Mouse (Mus musculus) 3134 (cell line): ENCODE data around the gene Dido1.
"Not testable (repeated sequence)": the region's sequence is repeated elsewhere in the genome, so short reads cannot be mapped to it uniquely, and the experiment has no call there.

Source experiments
- DNase-seq: peaks from one replicate; pipeline ENCODE4 v3.0.0-alpha.2; 2011; ENCODE audit warnings: low spot score; ENCODE audit not compliant: insufficient read length; ENCODE audit errors: extremely low read depth

Dido1 gene

GRCm38 (mm10) chr2:180724585-180725413 is 15.0 kb upstream of the Dido1 start, which contains the start of gene Slc17a9:
Gene Slc17a9, plus strand, starts transcription at chr2:180725263.
- DNase-seq, result no peak

GRCm38 (mm10) chr2:180723865-180724264 is 14.1 kb upstream of the Dido1 start:
- no peak for DNase-seq

GRCm38 (mm10) chr2:180722748-180723147 is 12.9 kb upstream of the Dido1 start:
- not testable (repeated sequence) for DNase-seq

GRCm38 (mm10) chr2:180712037-180712689 is 2.4 kb upstream of the Dido1 start:
- DNase-seq, result no peak

- DNase-seq, result no peak
These were observed 1.7 kb upstream of the Dido1 start for GRCm38 (mm10) chr2:180711527-180711926.

- peak; percentile 61 for DNase-seq
These were observed 717 bp upstream of the Dido1 start for GRCm38 (mm10) chr2:180710276-180711155.

- DNase-seq, result no peak
These were observed 526 bp downstream of the Dido1 start for GRCm38 (mm10) chr2:180709023-180709922.

GRCm38 (mm10) chr2:180705975-180706374 is 3.8 kb downstream of the Dido1 start:
- DNase-seq, result no peak

- DNase-seq, result no peak
These were observed 4.7 kb downstream of the Dido1 start for GRCm38 (mm10) chr2:180705066-180705465.

GRCm38 (mm10) chr2:180704591-180704990 is 5.2 kb downstream of the Dido1 start:
- no peak for DNase-seq

GRCm38 (mm10) chr2:180703645-180704359 is 6.0 kb downstream of the Dido1 start:
- DNase-seq, result no peak

GRCm38 (mm10) chr2:180703175-180703574 is 6.6 kb downstream of the Dido1 start:
- no peak for DNase-seq

GRCm38 (mm10) chr2:180702701-180703149 is 7.1 kb downstream of the Dido1 start:
- DNase-seq, result peak; percentile 51

- peak; percentile 88 for DNase-seq
These were observed 7.8 kb downstream of the Dido1 start for GRCm38 (mm10) chr2:180701767-180702621.

GRCm38 (mm10) chr2:180701053-180701766 is 8.6 kb downstream of the Dido1 start:
- no peak for DNase-seq

GRCm38 (mm10) chr2:180700457-180700856 is 9.3 kb downstream of the Dido1 start:
- DNase-seq, result no peak

- DNase-seq, result no peak
These were observed 14.6 kb downstream of the Dido1 start for GRCm38 (mm10) chr2:180695176-180695575.

- no peak for DNase-seq
These were observed 17.2 kb downstream of the Dido1 start for GRCm38 (mm10) chr2:180692630-180693029.
